Mouse (Mus musculus) layer of hippocampus, adult 8-10 months (tissue): ENCODE measurements around the gene Aatk. TPM values are rescaled to one million over a fixed set of nuclear protein-coding genes. Genes with fewer than 3 reads are reported as not detected.

Experiments
- DNase-seq, 2 experiments: peaks; one replicate each; pipeline ENCODE4 v3.0.0; 2022; ENCODE audit warnings: low spot score in 2 of 2
- total RNA-seq, 4 experiments: library from RNA; stranded (reverse); gene quantifications; 2 replicates each; pipeline ENCODE4 v1.2.4; 2022

Aatk gene
- 100 to 1,000 TPM; 217 to 247 (median 224) TPM for total RNA-seq

DNA sequence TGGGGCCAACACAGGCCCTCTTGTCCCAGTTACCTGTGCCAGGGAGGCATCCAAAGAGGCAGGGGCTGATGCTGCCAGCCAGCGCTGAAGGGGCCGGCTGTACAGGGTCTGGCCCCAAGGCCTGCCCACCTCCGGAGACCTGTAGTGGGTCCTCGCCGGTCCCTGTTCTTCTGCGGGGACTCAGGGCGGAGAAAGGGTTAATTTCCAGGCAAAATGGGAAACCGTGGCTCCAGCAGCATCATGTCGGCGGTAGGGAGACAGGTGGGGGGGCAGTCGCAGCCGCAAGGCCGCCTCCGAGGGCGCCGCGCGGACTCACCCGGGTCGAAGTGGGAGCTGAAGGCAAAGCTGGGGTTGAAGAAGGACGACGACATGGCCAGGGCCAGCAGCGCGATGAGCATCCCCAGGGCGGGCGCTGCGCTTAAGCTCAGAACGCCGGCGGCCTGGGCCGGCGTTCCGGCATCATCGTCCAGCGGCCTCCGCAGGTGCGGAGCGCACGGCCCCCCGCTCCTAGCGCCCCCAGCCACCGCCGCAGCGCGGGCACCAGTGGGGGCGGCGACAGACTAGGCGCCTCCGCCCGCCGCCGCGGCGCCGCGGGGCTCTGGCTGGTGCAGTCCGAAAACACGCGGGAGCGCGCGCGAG, at the start of gene Aatk:
Aatk (minus strand) TSS at position 615 of the 639 bp plus-strand sequence.
- DNase-seq: no peak

DNA sequence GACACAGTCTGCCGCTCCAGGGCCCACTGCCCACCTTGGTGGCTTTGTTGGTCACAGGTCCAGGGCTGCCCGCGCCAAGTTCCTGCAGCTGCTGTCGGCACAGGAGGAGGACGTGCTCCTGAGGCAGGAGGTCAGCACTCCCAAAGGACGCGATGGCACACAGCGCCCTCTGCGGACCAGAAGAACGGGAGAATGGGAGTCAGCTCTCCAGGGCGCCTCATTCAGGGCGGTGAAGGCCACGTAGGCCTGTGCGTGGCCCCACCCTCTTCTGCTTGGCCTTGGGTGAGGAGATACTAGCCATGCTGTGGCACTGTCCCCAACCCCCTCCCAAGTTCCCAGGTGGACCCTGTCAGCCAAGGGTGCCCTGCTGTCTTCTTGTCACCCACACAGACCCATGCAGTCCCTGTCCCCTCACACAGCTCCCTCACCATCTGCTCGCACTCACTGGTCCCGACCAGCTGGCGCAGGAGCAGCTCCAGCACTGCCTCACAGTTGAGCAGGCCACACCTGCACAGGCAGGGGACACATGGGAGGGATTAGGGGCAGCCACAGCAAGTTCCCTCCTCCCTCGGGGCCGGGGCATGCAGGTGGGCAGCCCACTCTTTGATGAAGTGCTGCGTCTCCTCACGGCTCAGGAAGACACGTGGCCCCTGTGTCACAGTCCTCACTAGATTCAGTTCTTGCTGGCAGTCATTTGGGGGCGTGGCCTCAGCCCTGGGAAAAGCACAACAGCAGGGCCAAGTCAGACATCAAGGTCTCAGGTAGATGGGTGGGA, 46.0 kb upstream of the Aatk start:
- no peak for DNase-seq

DNA sequence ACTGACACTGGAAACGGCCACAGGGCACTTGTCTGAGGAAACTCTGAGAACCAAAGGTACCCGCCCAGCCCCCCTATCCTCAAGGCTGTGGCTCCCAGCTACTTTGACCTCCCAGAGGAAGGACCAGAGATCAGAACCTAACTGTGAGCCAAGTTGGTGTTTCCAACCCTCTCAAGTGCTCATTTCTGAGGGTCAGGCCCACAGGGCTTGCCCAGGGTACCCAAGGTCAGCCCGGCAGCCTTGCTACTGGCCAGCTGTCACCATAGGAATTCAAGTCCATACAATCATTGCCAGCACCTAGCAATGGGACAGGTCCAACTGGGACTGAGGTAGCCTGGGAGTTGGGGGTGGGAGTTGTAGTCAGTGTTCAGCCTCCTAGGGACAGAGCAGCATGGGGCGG, 43.7 kb upstream of the Aatk start:
- DNase-seq: no peak

DNA sequence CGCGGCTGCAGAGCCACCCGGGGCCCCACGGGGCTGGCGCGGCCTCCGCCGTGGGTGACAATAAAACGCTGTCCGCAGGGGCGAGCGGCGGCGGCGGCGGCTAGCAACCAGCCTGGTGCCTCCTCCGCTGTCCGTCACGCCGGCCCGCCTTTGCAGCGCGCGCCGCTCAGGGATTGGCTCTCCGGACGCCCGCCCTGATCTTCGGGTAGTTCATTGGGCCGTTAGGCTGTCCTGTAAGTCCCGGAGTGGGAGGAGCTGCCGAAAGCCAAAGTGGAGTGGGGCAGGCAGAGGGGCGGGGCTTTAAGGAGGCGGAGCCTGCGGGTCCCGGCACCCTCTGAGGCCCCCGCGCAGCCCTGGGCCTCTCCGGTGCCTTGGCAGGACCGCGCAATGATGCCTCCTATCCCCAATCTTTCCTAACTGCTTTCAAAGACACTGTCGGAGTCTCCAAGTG, 39.8 kb upstream of the Aatk start, which contains the start of gene Cep131:
Cep131 (minus strand) TSS at position 126 of the 451 bp plus-strand sequence.
- DNase-seq: peak; percentile 97

DNA sequence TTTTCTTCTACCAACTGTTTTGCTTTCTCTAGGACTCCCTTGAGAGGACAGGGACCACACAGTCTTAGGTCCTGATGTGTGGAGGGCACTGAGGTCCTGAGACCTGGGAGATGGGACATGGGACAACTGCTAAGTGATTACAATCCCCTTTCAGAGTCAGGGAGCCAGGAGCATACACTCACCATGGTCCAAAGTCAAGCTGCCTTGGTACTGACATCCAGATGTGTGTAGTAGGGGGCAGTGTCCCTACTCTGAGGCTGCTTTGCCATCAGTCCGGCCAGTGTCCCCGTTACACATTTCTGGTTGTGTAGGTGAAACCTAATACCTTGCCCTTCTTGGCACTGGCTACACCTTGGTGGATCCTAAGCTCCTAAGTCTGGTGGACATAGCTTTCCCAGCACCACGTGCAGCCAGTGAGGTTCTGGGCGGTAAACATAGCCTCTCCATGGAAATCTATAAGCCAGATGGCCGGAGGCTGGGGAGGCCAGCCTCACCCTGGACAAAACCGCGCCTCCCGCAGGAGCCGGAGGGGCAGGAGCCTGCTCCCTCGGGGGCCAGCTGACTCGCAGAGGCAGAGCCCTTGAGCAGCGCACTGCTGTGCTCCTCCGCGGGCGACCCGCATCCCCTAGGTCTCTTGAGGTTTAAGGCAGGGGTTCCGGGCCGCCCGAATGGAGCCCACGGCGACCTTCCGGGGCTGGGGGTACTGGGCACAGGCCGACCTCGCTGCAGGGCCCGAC, 39.1 kb upstream of the Aatk start:
- no peak for DNase-seq

DNA sequence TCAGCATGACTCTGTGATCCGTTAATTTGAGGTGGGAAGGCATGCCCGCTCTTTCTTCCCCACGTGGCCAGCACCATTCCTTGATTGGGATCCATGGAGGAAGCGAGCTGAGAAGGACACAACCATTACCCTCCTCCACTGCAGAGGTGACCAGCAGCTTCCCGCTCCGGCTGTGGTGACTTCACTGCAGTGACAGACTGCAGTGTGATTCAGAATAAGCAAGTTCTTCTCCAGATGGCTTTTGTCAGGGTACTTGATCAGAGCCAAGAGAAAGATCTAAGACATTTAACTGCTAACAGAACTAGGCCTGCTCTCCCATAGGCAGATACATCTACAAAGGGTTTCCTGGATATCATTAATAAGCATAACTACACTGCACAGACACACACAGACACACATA, 33.3 kb upstream of the Aatk start:
- no peak for DNase-seq

DNA sequence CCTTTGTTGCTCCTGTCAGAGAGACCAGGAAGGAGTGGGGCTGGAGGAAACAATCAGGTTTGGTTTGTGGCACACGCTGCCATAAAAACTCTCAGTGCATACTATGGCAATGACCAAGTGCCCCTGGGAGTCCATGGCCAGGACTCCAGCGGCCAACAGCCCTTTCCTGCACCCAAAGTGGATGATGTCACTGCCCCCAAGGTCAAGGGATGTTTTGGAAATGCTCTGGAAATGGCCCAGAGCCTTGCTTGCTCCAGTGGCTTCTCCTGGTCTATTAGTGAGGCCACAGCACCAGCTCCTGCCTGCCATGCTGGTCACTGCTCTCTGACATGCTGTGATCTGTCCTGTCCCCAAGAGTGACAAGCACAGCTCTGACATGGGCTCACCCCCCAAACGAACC, 29.2 kb upstream of the Aatk start:
- DNase-seq: no peak

DNA sequence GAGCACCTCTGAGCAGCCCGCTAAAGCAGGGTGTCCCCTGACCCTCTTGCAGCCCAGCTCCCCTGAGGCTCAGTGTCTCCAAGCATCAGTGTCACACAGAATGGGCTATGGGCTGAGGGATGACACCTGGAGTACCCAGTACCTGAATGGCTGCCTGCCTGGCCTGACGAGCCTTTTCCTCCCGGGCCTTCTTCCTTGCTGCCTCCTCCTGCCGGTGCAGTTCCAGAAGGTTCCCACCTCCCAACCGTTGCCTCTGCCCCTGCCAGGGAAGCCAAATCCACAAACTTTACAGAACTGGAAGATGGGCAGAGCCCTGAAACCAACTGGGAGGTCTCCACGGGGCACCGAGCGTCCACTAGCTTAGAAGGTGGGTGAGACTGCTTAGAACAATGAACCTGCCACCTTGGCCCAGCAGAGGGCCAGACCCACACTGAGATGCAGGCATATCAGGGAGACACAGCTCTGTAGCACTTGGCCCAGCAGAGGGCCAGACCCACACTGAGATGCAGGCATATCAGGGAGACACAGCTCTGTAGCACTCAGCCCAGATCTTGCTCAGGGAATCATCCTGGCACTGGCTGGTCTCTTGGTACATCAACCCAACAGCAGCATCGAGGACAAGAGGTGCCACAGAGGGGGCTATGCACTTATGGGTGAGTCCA, 26.1 kb upstream of the Aatk start:
- DNase-seq: no peak

DNA sequence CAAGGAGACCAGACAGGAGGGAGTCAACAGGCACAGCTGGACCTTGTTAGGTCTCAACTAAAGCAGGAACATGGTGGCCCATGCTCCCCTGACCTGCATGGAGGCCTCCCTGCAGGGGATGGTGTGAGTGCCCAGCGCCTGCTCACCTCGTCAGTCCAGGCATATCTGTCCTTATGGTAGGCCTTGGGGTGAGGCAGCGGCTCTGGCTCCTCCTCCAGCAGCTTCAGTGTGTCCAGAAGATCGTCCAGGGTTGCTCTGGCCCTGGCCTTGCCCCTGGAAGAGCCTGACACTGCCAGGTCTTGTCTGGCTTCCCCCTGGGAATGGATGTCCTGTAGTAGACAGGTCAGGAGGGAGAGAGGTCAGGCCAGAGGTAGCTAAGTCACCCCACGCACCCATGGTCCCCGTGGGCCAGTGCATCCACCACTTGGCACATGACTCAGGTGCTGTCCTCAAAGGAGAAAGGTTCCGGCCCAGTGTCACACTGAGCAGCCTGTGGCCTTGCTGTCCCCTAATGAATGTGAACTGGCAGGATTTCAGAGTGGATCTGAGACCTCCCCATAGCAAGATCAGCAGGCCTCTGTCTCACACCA, 24.9 kb upstream of the Aatk start:
- DNase-seq: no peak

DNA sequence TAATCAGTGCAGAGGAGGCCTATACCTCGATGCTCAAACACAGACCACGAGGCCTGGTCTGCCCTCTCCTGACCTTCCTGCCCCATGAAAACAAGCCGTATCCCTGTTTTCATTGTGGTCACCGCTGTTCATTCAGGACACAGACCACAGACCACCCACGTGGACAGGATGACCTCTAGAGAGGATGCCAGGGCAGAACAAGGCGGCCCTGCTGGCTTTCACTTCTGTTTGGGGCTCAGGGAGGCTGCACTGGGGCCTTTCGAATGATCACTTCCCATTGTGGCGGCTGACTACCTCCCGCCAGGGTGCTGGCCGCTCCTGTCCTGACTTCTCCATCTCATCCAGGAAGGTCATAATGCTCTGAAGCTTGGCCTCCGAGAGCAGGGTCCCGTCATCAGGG, 24.1 kb upstream of the Aatk start:
- DNase-seq: no peak

DNA sequence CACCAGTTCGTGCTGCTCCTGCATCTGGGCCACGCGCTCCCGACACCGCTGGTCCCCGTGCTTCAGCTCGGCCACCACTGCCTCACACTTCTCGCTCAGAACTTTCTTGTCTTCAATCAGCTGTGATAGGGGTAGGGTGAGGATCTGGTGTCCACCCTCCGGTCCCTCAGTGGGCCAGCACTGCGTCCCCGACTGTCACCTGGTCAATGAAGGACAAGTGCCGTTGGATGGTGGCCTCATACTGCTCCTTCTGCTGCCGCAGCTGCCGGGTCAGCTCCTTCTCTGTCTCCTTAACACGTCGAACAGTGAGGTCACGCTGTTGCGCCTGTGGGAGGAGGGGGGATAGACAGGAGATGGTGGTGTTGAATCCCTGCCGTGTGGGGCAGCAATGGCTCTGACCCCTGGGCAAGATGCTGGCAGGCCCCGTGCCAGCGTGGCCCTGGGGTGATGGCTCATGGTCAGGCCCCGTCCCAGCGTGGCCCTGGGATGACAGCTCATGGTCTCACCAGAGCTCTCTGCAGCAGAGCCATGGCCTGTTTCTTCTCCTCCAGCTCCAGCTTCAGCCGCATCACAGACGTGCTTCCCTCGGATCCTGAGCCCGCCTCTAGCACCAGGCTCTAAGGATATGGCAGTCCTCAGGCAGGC, 23.4 kb upstream of the Aatk start:
- no peak for DNase-seq

DNA sequence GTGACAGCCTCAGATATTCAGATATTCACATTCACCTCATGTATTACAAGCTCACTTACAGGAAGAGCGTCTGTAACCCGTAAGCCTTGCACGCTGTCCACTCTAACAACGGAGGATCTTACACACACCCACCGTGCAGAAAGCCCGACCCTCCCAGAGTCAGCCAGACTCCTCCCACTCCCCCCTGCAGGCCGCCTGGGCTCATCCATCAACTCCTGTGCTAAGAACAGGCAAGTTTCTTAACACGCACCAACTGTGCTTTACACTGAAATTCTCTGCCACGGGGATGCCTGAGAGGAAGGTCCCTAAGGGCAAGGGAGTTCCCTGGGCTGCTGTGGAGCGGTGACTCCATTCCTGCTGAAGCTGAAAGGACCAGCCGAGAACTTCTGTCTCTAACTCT, 22.3 kb upstream of the Aatk start:
- no peak for DNase-seq

DNA sequence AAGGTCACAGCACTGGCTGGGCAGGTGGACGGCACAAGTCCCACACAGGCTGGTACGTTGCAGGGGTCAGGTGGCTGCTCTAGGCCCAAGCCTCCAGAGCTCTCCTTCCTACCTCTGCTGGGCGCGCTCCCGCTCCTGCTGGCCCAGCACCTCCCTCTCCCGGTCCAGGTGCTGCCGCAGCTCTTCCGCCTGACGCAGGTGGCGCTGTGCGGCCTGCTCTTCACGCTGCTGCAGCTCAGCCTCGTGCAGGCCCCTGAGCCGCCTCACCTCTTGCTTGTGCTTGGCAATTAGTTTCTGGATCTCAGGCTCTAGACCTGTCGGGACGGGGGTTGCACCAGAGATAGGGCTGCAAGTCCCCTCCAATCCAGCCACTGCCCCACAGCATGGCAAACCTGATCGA, 20.9 kb upstream of the Aatk start:
- DNase-seq: no peak

DNA sequence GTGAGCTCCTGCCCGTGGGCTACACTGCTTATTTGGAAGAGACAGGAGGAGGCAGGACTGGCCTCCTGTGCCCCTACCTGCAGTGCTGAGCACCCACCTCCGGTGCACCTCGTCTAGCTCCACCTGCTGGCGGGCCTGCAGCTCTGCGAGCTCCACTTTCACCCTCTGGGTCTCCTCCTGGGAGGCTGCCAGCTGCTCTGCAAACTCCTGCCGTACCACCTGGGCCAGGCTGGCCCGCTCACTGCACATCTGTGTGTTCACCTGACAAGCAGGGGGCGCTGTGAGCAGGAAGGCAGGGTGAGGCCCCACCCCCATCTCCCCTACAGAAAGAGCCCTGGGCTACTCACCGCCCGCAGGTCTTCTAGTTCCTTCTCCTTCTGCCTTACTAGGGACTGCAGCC, 18.3 kb upstream of the Aatk start:
- no peak for DNase-seq

DNA sequence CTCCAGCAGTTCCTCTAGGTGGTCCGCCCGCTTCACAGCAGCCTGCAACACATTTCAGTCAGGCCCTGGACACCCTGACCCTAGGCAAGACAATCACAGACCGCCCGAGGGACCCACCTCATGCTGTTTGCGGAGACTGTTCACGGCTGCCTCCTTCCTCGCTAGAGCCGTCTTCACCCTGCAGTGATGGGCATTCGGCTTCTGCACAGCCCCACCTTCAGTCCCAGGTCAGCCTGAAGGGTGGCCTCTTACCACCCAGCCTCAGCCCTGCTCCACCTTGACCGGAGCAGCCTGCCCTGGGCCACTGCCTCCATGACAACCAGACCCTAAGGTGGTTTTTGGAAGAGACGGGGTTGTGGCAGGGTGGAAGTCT, 17.7 kb upstream of the Aatk start:
- no peak for DNase-seq

DNA sequence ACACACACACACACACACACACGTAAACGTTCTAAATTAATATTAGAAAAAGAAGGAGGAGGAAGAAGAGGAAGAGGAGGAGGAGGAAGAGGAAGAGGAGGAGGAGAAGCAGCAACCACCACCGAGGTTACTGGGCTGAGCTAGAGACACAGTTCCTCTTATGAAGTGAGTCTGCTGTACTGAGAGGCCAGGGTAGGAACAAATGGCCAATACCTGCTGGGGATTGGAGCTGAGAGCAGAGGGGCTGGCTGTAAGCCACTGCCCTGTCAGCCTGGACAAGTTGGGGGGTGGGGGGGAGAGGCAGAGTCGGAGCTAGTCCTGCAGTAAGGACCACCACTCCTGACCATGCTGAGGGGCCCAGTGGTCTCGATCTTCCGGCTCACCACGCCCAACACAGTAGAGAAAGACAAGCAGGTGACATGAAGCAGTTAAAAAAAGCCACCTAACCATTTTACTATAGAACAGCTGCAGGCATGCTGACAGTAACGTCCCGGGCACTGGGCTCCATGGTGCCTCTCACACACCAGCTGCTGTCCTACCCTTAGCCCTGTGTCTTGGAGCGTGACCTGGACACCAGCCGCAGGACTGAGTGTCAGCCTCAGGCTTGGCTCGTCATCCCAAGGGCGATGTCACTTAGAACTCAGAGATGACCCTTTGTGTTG, 17.2 kb upstream of the Aatk start:
- no peak for DNase-seq

DNA sequence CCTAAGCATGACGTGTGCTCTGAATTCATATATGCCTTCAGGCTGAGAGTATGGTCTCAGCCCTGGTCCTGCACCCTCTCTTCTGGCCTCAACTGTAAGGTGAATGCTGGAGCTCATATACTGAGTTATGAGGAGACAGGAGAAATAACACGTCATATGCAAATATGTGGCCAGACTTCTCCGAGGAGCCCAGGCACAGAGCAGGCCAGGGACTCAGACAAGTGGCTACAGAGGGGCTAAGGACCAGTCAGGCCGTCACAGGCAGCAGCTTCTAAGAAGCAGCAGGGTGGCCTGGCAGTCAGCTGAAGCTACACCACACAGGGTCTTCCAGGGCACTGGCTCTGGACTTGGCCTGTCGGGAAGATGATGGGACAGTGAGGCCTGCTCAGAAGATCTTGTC, 16.4 kb upstream of the Aatk start:
- no peak for DNase-seq

DNA sequence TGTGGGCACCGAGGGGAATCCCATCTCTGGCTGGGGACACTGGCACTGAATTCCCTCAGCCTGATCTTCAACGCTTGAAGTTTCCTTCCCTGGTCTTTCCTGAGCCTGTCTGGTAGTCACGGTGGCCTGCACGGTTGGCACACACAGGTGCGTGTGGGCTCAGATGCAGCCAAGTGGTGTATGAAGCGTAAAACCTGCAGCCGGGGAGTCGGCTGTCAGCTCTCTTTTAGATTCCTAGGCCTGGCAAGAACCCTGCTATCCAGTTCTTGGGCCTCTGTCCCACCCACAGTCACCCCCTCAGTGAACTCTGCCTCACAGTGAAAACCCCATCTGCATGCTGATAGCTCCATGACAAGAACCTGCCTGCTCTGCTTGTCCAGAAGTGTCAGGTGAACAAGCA, 13.7 kb upstream of the Aatk start:
- no peak for DNase-seq

DNA sequence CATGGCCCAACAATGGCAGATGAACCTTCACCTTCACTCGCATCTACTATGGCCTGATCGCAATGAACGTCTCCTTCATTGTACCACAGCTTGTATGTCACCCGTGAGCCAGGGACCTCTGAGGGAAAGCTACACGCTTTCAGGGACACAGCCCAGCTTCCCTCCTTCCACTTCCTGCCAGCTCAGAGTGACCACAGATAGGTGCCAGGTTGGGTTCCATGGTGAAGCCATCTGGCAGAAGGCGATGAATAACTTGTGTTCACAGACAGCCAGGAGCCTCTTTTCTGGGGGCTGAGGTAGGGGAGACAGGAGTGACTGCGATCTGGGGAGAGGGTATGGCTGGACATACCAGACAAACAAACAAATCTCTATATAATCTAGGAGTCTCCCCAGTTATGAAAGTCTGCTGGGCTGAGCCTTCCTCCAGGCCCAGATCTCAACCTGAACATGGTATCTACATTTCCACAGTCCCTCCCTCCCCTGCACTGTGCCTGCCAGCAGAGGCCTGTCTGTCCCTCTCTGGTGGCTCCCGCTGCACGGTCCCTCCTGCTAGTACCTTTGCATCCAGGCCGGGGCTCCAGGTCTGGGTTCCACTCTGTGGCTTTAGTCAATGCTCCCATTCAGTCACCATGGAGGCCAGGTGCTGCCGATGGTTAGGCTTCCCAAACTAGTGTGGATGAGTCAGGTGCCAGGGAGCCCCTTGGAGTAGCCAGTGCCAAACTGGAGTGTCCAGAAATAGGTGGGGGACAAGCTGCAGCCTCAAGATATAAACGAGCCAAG, 9.2 kb upstream of the Aatk start:
- DNase-seq: no peak

DNA sequence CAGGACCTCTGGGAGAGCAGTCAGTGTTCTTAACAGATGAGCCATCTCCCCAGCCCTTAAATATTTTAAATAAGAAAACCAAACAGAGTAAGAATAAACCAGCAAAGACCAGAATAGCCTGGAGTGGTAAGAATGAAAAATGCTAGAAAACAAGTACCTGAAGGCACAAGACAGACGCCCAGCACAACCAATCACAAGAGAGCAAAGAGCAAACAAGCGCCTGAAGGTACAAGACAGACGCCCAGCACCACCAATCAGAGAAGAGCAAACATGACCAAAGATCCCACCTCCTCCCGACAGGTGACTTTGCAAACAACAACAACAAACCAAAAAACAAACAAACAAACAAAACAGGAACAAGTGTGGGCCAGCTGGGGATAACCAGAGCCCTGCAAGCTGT, 6.9 kb upstream of the Aatk start:
- no peak for DNase-seq
